Mouse (Mus musculus) liver, adult 2 months (tissue): ENCODE measurements at regions not wholly inside any gene's neighbourhood (a gene's known extent, or its start where the extent isn't known, plus 50 kb on each side); places are given as distances from the start of the nearest gene placed in this dataset.

Experiments
- CTCF ChIP-seq: fragments of 200-500 bp; IDR thresholded peaks from 2 replicates; pipeline ENCODE4 v1.5.1; 2011; ENCODE audit warnings: low read depth, low read length, control low read depth
- POLR2A ChIP-seq: fragments of 200-500 bp; IDR thresholded peaks from 2 replicates; pipeline ENCODE4 v1.6.1; 2011; ENCODE audit warnings: low read length, control low read depth; ENCODE audit not compliant: insufficient read depth; ENCODE audit errors: extremely low read depth

DNA sequence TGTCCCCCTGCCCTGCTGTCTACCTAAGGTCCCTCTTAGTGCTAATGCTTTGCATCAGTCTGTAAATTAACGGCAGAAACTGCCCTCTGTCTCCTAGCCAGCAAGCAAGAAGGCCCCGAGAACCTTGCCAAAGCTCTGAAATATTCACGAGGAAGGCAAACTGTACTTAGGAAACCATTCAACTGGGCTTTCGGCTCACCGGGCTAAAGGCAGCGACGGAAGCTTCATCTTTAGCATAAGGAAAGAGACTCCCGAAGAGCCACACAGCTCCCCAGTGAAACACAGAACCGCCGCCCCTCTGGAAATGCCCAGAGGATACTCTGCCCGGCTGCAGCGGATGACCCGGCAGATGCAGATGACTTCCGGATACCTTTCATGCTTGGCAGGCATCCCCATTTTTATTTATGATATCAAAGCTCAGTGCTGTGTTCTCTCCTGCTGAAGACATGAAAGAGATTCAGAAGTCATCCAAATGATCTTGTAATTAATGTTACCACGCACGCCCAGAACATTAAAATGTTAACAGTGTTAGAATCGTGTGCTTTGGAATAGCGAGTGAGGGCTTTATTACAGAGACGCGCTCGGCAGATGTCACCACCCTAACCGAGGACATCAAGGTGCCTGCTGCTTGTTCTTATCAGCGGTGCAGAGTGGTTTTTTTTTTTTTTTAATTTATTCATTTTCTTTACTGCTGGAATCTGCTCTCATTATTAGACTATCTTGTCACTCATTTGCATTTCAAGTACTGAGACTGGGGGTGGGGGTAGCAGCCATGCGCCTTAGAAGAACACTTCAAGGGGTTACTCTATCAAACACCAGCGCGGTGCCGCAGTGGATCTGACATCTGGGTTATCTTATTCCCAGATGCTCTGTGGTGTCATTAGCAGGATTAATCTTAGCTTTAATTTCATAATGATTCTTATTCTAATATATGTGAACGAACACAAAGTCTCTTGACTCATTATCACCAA, 127.2 kb downstream of the Zfp326 start:
- TF ChIP-seq CTCF, result no peak
- no peak for TF ChIP-seq POLR2A
